Mouse (Mus musculus) small intestine, adult 2 months (tissue): ENCODE results near the gene Itsn2. TPM values are rescaled to one million over a fixed set of nuclear protein-coding genes. Genes with fewer than 3 reads are reported as not detected.
"Not testable (repeated sequence)": the region's sequence is repeated elsewhere in the genome, so short reads cannot be mapped to it uniquely, and the experiment has no call there.

ENCODE experiments used
- H3K27ac ChIP-seq: fragments of 200-500 bp; 2 replicates; pipeline ENCODE4 v1.5.1; 2012; ENCODE audit warnings: low read depth, low read length, control low read depth, inconsistent platforms; ENCODE audit not compliant: insufficient read depth
- H3K27me3 ChIP-seq: fragments of 200-500 bp; 2 replicates; pipeline ENCODE4 v1.6.1; 2012; ENCODE audit warnings: mild to moderate bottlenecking, moderate library complexity, low read length, inconsistent platforms; ENCODE audit not compliant: control insufficient read depth, insufficient read depth
- H3K36me3 ChIP-seq: fragments of 200-500 bp; 2 replicates; pipeline ENCODE4 v1.6.1; 2012; ENCODE audit warnings: mild to moderate bottlenecking, low read length, control low read depth, inconsistent platforms; ENCODE audit not compliant: control insufficient read depth, insufficient read depth
- H3K4me1 ChIP-seq: fragments of 200-500 bp; 2 replicates; pipeline ENCODE4 v1.6.1; 2012; ENCODE audit warnings: low read length, inconsistent platforms, mixed read lengths; ENCODE audit not compliant: control insufficient read depth, insufficient read depth, insufficient read length
- H3K4me3 ChIP-seq: fragments of 200-500 bp; 2 replicates; pipeline ENCODE4 v1.5.1; 2012; ENCODE audit warnings: low read depth, mild to moderate bottlenecking, control low read depth, inconsistent platforms, low read length, moderate library complexity
- CTCF ChIP-seq: fragments of 200-500 bp; IDR thresholded peaks from 2 replicates; pipeline ENCODE4 v1.5.1; 2012; ENCODE audit warnings: low read depth, mild to moderate bottlenecking, control low read depth, inconsistent platforms, low read length, moderate library complexity, mixed read lengths; ENCODE audit not compliant: insufficient replicate concordance, insufficient read length; ENCODE audit errors: extremely low read depth
- POLR2A ChIP-seq: fragments of 200-500 bp; IDR thresholded peaks from 2 replicates; pipeline ENCODE4 v1.6.1; 2012; ENCODE audit warnings: low read depth, mild to moderate bottlenecking, control low read depth, inconsistent platforms, low read length, moderate library complexity
- WGBS: fragments of 180-500 bp; shearing (Covaris S2); methylation state at CpG from one replicate; pipeline ENCODE4 v1.1.7; 2018; 5-methylcytosine and 5-hydroxymethylcytosine counted together
- polyA plus RNA-seq: library from polyadenylated mRNA; depleted of rRNA; stranded (reverse); fragments of >200 nt; gene quantifications from 2 replicates; pipeline ENCODE4 v1.2.3, GENCODE M21; 2012; rRNA removed

The Itsn2 gene
- 7.2 and 10.2 TPM in 2 replicates for polyA plus RNA-seq

- H3K4me3 ChIP-seq, result peak within 1 kb of the TSS; percentile 95
- WGBS, result under 1% methylated on average over 49 of the region's 49 CpGs
- peak within 1 kb of the TSS; percentile 82 for H3K27ac ChIP-seq
- H3K27me3 ChIP-seq, result no peaks in the 10 kb centered on the region
- peak; percentile 42; the same call in 1 of the 2 replicates for TF ChIP-seq POLR2A
- no peak for TF ChIP-seq CTCF
- H3K4me1 ChIP-seq, result peaks cover 2% of the 10 kb centered on the region; the same call in 1 of the 2 replicates
- no peaks in the 10 kb centered on the region for H3K36me3 ChIP-seq
These were observed at the start of gene Itsn2, which contains the start of gene Gm3625 for GRCm38 (mm10) chr12:4592541-4593165. Gene Itsn2, plus strand, starts transcription at chr12:4592638. Gene Gm3625, minus strand, starts transcription at chr12:4592927.

- no peak overlapping the region for H3K27ac ChIP-seq
- no peaks in the 10 kb centered on the region for H3K27me3 ChIP-seq
- H3K4me1 ChIP-seq, result no peaks in the 10 kb centered on the region
- no peaks in the 10 kb centered on the region for H3K36me3 ChIP-seq
- TF ChIP-seq CTCF (no peak), POLR2A (no peak)
- H3K4me3 ChIP-seq, result no peak overlapping the region
- 93% methylated on average over 5 of the region's 5 CpGs for WGBS
These were observed 48.0 kb upstream of the Itsn2 start for GRCm38 (mm10) chr12:4544400-4544919.

DNA sequence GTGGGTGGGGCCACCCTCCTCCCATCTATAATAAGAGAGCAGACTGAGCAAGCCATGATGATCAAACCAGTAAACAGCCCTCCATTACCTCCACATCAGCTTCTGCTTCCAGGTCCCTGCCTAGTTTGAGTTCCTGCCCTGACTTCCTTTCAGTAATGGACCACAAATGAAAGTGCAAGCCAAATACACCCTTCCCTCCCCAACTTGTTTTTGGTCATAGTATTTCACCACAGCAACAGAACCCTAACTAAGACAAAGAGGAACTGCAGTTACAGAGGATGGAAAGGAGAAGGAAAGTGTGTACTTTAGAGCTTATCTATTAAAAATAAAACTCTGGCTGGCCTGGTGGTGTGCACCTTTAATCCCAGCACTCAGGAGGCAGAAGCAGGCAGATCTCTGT lies 47.0 kb upstream of the Itsn2 start:
- H3K36me3 ChIP-seq, result no peaks in the 10 kb centered on the region
- H3K27me3 ChIP-seq, result no peaks in the 10 kb centered on the region
- H3K4me1 ChIP-seq, result no peaks in the 10 kb centered on the region
- no peak overlapping the region for H3K27ac ChIP-seq
- no peak overlapping the region for H3K4me3 ChIP-seq
- TF ChIP-seq POLR2A, result no peak
- TF ChIP-seq CTCF, result no peak

DNA sequence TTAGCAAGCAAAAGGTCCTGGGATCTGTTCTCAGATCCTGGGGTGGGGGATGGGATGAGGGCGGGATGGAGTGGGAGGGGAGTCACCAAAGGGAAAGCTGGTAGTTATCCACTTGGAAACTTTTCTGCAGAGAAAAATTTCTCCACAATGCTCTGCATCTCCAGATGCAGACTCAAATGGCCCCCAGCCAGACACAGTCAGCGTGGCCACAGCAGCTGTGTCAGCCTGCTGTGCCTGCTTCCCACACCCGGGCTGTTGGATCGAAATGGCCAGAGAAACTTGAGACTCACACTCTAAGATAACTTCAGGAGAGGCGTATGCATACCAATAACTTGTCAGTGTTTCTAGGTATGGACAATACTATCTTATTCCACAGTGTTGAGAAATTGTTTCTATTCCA lies 45.9 kb upstream of the Itsn2 start:
- H3K4me1 ChIP-seq, result no peaks in the 10 kb centered on the region
- H3K27ac ChIP-seq, result no peak overlapping the region
- WGBS, result 73% methylated on average over 5 of the region's 5 CpGs
- H3K27me3 ChIP-seq, result no peaks in the 10 kb centered on the region
- H3K36me3 ChIP-seq, result no peaks in the 10 kb centered on the region
- H3K4me3 ChIP-seq, result no peak overlapping the region
- TF ChIP-seq POLR2A, result no peak
- TF ChIP-seq CTCF, result no peak

- no peak overlapping the region for H3K27ac ChIP-seq
- WGBS, result 80% methylated on average over 14 of the region's 14 CpGs
- no peak for TF ChIP-seq POLR2A
- no peak for TF ChIP-seq CTCF
These were observed 44.9 kb upstream of the Itsn2 start for GRCm38 (mm10) chr12:4547557-4547956.

GRCm38 (mm10) chr12:4548053-4549013 lies 44.1 kb upstream of the Itsn2 start:
- Histone ChIP-seq H3K27ac (no peak overlapping the region), H3K4me3 (no peak overlapping the region), H3K36me3 (no peaks in the 10 kb centered on the region), H3K4me1 (peaks cover 3% of the 10 kb centered on the region; the same call in 1 of the 2 replicates), H3K27me3 (no peaks in the 10 kb centered on the region)
- peak; percentile 81; the same call in 1 of the 2 replicates for TF ChIP-seq CTCF
- no peak for TF ChIP-seq POLR2A
- WGBS, result 23% methylated on average over 18 of the region's 18 CpGs

More at GRCm38 (mm10) chr12:4547557-4547956, 44.9 kb upstream of the Itsn2 start:
- H3K27me3 ChIP-seq, result no peaks in the 10 kb centered on the region
- no peak overlapping the region for H3K4me3 ChIP-seq
- peaks cover 3% of the 10 kb centered on the region; the same call in 1 of the 2 replicates for H3K4me1 ChIP-seq
- H3K36me3 ChIP-seq, result no peaks in the 10 kb centered on the region

GRCm38 (mm10) chr12:4553704-4554103 lies 38.7 kb upstream of the Itsn2 start:
- not testable (repeated sequence) for H3K4me1 ChIP-seq, H3K27ac ChIP-seq, H3K4me3 ChIP-seq, H3K36me3 ChIP-seq, H3K27me3 ChIP-seq
- 77% methylated on average over 3 of the region's 3 CpGs for WGBS
